Mouse (Mus musculus) forebrain, embryonic 12.5 days (tissue): ENCODE measurements at regions not wholly inside any gene's neighbourhood (a gene's known extent, or its start where the extent isn't known, plus 50 kb on each side); places are given as distances from the start of the nearest gene placed in this dataset.
A peak's percentile ranks its signal among the peaks of the same experiment; 100 is the strongest.

Experiments
- ATAC-seq: fragments of 200-750 bp; cut with Nextera tagmentation; 2 replicates; pipeline ENCODE4 v1.8.0; 2017; ENCODE audit warnings: moderate TSS enrichment; ENCODE audit not compliant: low FRiP score
- H3K27ac ChIP-seq: fragments of 300-500 bp; sonication (generic); 2 replicates; pipeline ENCODE4 v1.5.1; 2016; ENCODE audit warnings: mild to moderate bottlenecking
- H3K27me3 ChIP-seq: fragments of 300-500 bp; sonication (generic); 2 replicates; pipeline ENCODE4 v1.6.1; 2016; ENCODE audit warnings: mild to moderate bottlenecking
- H3K36me3 ChIP-seq: fragments of 300-500 bp; sonication (generic); replicated peaks from 2 replicates; pipeline ENCODE4 v1.6.1; 2016; ENCODE audit warnings: mild to moderate bottlenecking
- H3K4me1 ChIP-seq: fragments of 300-500 bp; sonication (generic); 2 replicates; pipeline ENCODE4 v1.6.1; 2016
- H3K4me2 ChIP-seq: fragments of 300-500 bp; sonication (generic); 2 replicates; pipeline ENCODE4 v1.6.1; 2016; ENCODE audit warnings: mild to moderate bottlenecking, moderate library complexity
- H3K4me3 ChIP-seq: fragments of 300-500 bp; sonication (generic); replicated peaks from 2 replicates; pipeline ENCODE4 v1.5.1; 2016; ENCODE audit warnings: mild to moderate bottlenecking
- H3K9ac ChIP-seq: fragments of 300-500 bp; sonication (generic); 2 replicates; pipeline ENCODE4 v1.6.1; 2016; ENCODE audit warnings: mild to moderate bottlenecking
- H3K9me3 ChIP-seq: fragments of 300-500 bp; sonication (generic); 2 replicates; pipeline ENCODE4 v1.6.1; 2016
- WGBS: fragments of 180-500 bp; shearing (Covaris S2); methylation state at CpG from one replicate; pipeline ENCODE4 v1.1.7; 2016; 5-methylcytosine and 5-hydroxymethylcytosine counted together

DNA sequence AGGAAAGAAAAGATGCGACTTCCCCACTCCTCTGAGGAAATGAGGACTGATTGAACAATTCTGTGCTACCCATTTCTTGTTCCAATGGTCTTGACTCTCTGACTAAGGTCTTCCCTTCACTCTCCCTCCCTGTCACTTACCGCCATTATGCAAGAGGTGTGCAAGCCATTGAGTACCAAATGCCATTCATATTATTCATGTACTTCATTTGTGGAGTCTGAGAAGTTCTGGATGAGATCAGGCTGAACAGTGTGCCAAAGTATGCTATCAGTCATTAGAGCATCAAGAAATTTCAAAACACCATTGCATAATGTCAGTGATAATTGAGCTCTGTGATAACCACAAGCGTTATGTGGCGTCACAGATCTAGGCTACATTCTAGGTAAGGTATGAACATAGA is 229.1 kb upstream of the Marcks start:
- WGBS = 91% methylated on average over 4 of the region's 4 CpGs
- H3K27me3 ChIP-seq = no peaks in the 10 kb centered on the region
- ATAC-seq = no peak
- H3K9me3 ChIP-seq = no peaks in the 10 kb centered on the region
- no peaks in the 10 kb centered on the region for H3K4me1 ChIP-seq
- no peak overlapping the region for H3K27ac ChIP-seq
- H3K4me2 ChIP-seq = no peak overlapping the region
- H3K9ac ChIP-seq = no peak overlapping the region
- no peak overlapping the region for H3K4me3 ChIP-seq
- no peaks in the 10 kb centered on the region for H3K36me3 ChIP-seq

DNA sequence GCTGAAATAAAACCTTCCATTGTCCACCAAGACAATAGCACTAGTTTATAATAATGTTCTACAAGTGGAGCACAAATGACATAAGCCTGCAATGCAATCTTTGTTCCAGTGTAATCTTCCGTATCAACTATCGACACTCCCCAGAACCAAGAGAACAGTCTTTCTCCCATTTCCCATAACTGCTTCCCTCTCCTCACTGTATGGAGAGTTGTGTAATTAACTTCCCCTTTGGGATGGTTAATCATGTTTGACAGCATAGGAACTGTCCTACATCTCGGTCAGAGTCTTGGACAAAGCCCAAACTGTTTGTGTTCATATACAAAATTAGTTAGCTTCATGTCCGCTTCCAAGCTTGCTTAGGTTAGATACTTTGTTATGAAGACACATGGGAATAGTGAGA is 225.8 kb upstream of the Marcks start:
- no peaks in the 10 kb centered on the region for H3K36me3 ChIP-seq
- no peaks in the 10 kb centered on the region for H3K9me3 ChIP-seq

GRCm38 (mm10) chr10:37360985-37361384 is 222.3 kb upstream of the Marcks start:
- WGBS = 91% methylated on average over 3 of the region's 3 CpGs
- Histone ChIP-seq H3K9me3 (no peaks in the 10 kb centered on the region), H3K9ac (no peak overlapping the region), H3K27me3 (no peaks in the 10 kb centered on the region), H3K27ac (no peak overlapping the region), H3K4me1 (peaks cover 16% of the 10 kb centered on the region; the same call in 1 of the 2 replicates), H3K36me3 (no peaks in the 10 kb centered on the region), H3K4me2 (no peak overlapping the region), H3K4me3 (no peak overlapping the region)
- no peak for ATAC-seq

More for the DNA sequence above, 225.8 kb upstream of the Marcks start:
- no peak overlapping the region for H3K4me3 ChIP-seq
- H3K27me3 ChIP-seq = no peaks in the 10 kb centered on the region
- no peak overlapping the region for H3K4me2 ChIP-seq
- no peak overlapping the region for H3K9ac ChIP-seq
- ATAC-seq = no peak
- no peaks in the 10 kb centered on the region for H3K4me1 ChIP-seq
- WGBS = 52% methylated on average over 4 of the region's 4 CpGs
- H3K27ac ChIP-seq = 0 out of 2 replicates have a peak overlapping the region, but pooled peaks have one; percentile 36

- H3K9me3 ChIP-seq = no peaks in the 10 kb centered on the region
- H3K27ac ChIP-seq = no peak overlapping the region
- no peaks in the 10 kb centered on the region for H3K27me3 ChIP-seq
- H3K4me1 ChIP-seq = peaks cover 16% of the 10 kb centered on the region; the same call in 1 of the 2 replicates
- H3K9ac ChIP-seq = no peak overlapping the region
- H3K4me2 ChIP-seq = no peak overlapping the region
- H3K36me3 ChIP-seq = no peaks in the 10 kb centered on the region
- ATAC-seq = no peak
- no peak overlapping the region for H3K4me3 ChIP-seq
Observed at GRCm38 (mm10) chr10:37358900-37359299, 220.2 kb upstream of the Marcks start.

- H3K27me3 ChIP-seq = no peaks in the 10 kb centered on the region
- H3K36me3 ChIP-seq = no peaks in the 10 kb centered on the region
- no peak overlapping the region for H3K4me3 ChIP-seq
- H3K9me3 ChIP-seq = no peaks in the 10 kb centered on the region
- no peak overlapping the region for H3K27ac ChIP-seq
- no peak overlapping the region for H3K9ac ChIP-seq
- WGBS = 59% methylated on average over 5 of the region's 5 CpGs
- no peak overlapping the region for H3K4me2 ChIP-seq
- H3K4me1 ChIP-seq = peaks cover 16% of the 10 kb centered on the region; the same call in 1 of the 2 replicates
- no peak for ATAC-seq
Observed at GRCm38 (mm10) chr10:37358334-37358733, 219.6 kb upstream of the Marcks start.

GRCm38 (mm10) chr10:37357304-37358060 is 218.8 kb upstream of the Marcks start:
- H3K4me1 ChIP-seq = peaks cover 16% of the 10 kb centered on the region; the same call in 1 of the 2 replicates
- ATAC-seq = peak; percentile 81
- 44% methylated on average over 6 of the region's 6 CpGs for whole genome bisulfite sequencing
- H3K4me2 ChIP-seq = no peak overlapping the region
- H3K27me3 ChIP-seq = no peaks in the 10 kb centered on the region
- H3K4me3 ChIP-seq = no peak overlapping the region
- no peaks in the 10 kb centered on the region for H3K9me3 ChIP-seq
- H3K36me3 ChIP-seq = no peaks in the 10 kb centered on the region
- H3K9ac ChIP-seq = no peak overlapping the region
- H3K27ac ChIP-seq = peak overlapping the region; percentile 51

GRCm38 (mm10) chr10:37349261-37349660 is 210.5 kb upstream of the Marcks start:
- H3K4me2 ChIP-seq = no peak overlapping the region
- H3K9ac ChIP-seq = no peak overlapping the region
- no peak overlapping the region for H3K4me3 ChIP-seq
- H3K27ac ChIP-seq = no peak overlapping the region
- H3K36me3 ChIP-seq = no peaks in the 10 kb centered on the region
- no peaks in the 10 kb centered on the region for H3K27me3 ChIP-seq
- H3K9me3 ChIP-seq = no peaks in the 10 kb centered on the region
- no peak for ATAC-seq
- peaks cover 7% of the 10 kb centered on the region; the same call in 1 of the 2 replicates for H3K4me1 ChIP-seq
- 96% methylated on average over 1 of the region's 1 CpGs for WGBS

DNA sequence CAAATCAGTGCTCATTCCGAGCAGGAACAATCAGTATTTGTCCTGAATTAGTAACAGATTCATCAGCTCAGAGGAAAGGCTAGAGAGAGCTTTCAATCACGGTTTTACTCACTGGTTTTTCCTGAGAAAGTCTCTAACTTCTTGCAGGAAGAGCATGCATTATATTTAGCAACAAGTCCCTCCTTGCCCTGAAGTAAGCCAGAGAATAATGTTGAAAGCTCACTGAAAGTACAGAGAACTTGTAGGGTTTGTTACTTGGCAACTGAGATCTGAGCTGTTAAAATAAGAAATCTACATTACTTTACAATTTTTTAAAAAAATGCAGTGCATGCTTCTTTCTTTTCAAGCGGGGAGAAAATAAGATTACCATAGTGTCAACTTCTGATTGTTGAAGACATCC is 209.7 kb upstream of the Marcks start:
- H3K9me3 ChIP-seq = no peaks in the 10 kb centered on the region
- 29% methylated on average over 3 of the region's 3 CpGs for WGBS
- no peaks in the 10 kb centered on the region for H3K36me3 ChIP-seq
- H3K4me1 ChIP-seq = peaks cover 7% of the 10 kb centered on the region; the same call in 1 of the 2 replicates
- no peak overlapping the region for H3K9ac ChIP-seq
- no peak overlapping the region for H3K4me2 ChIP-seq
- H3K4me3 ChIP-seq = no peak overlapping the region
- no peak for ATAC-seq
- H3K27me3 ChIP-seq = no peaks in the 10 kb centered on the region
- H3K27ac ChIP-seq = no peak overlapping the region

- 91% methylated on average over 3 of the region's 3 CpGs for WGBS
- no peak overlapping the region for H3K9ac ChIP-seq
- no peak overlapping the region for H3K27ac ChIP-seq
- no peaks in the 10 kb centered on the region for H3K36me3 ChIP-seq
- ATAC-seq = no peak
- no peak overlapping the region for H3K4me2 ChIP-seq
- no peaks in the 10 kb centered on the region for H3K9me3 ChIP-seq
- peaks cover 7% of the 10 kb centered on the region; the same call in 1 of the 2 replicates for H3K4me1 ChIP-seq
- no peak overlapping the region for H3K4me3 ChIP-seq
- no peaks in the 10 kb centered on the region for H3K27me3 ChIP-seq
Observed at GRCm38 (mm10) chr10:37347661-37348060, 208.9 kb upstream of the Marcks start.

DNA sequence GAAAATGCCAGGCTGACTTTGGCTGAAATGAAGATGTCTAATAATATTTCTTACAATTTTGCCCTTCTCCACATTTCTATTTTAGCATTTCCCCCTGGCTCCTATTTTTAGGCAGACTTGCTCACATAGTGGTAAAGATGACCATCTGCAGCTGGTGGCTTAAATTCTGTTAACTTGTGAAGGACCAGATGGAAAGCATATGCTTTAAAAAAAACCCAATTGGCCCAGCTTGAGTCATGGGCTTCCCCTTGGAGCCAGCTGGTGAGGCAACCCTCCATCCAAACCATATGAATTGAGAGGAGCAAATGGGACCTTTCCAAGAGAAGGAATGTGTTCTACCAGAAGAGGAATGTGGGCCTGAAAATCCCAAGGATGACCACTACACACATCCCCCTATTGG is 204.0 kb upstream of the Marcks start:
- H3K4me1 ChIP-seq = no peaks in the 10 kb centered on the region
- H3K4me2 ChIP-seq = no peak overlapping the region
- ATAC-seq = no peak
- H3K27ac ChIP-seq = no peak overlapping the region
- no peak overlapping the region for H3K4me3 ChIP-seq
- no peaks in the 10 kb centered on the region for H3K27me3 ChIP-seq
- no peaks in the 10 kb centered on the region for H3K36me3 ChIP-seq
- no peaks in the 10 kb centered on the region for H3K9me3 ChIP-seq
- H3K9ac ChIP-seq = no peak overlapping the region

DNA sequence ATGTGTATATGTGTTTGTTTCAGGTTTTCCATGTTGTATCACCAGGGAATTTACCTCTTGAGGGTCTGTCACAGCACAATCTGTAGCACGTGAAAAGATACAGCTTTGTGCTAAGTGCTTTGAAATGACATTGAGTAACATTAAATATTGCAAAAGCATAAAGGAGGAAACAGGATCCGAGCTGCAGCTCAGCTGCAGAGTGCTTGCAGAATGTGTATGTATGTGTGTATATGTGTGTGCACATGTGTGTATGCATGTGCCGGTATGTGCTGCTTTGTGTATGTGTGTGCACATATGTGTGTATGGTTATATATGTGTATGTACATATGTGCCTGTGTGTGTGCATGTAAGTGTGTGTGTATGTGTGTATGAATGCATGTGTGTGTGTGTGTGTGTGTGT is 200.9 kb upstream of the Marcks start:
- Histone ChIP-seq H3K9me3 (no peaks in the 10 kb centered on the region), H3K27me3 (no peaks in the 10 kb centered on the region), H3K4me3 (no peak overlapping the region), H3K4me2 (no peak overlapping the region), H3K36me3 (no peaks in the 10 kb centered on the region), H3K4me1 (no peaks in the 10 kb centered on the region), H3K9ac (no peak overlapping the region), H3K27ac (no peak overlapping the region)
- ATAC-seq = no peak
- 89% methylated on average over 3 of the region's 3 CpGs for WGBS

- H3K27ac ChIP-seq = no peak overlapping the region
Observed at GRCm38 (mm10) chr10:37338073-37338912, 199.6 kb upstream of the Marcks start.

More at GRCm38 (mm10) chr10:37338073-37338912, 199.6 kb upstream of the Marcks start:
- H3K4me3 ChIP-seq = no peak overlapping the region
- 71% methylated on average over 4 of the region's 4 CpGs for WGBS
- H3K27me3 ChIP-seq = no peaks in the 10 kb centered on the region
- H3K9ac ChIP-seq = no peak overlapping the region
- no peaks in the 10 kb centered on the region for H3K4me1 ChIP-seq
- ATAC-seq = no peak
- no peaks in the 10 kb centered on the region for H3K9me3 ChIP-seq
- H3K4me2 ChIP-seq = no peak overlapping the region
- no peaks in the 10 kb centered on the region for H3K36me3 ChIP-seq
